Mouse (Mus musculus) cerebral cortex, adult 2 months (tissue): ENCODE results near the gene Atad5.

Experiments used
- WGBS: fragments of 180-500 bp; shearing (Covaris S2); methylation state at CpG from one replicate; pipeline ENCODE4 v1.1.7; 2018; 5-methylcytosine and 5-hydroxymethylcytosine counted together

The Atad5 gene

DNA sequence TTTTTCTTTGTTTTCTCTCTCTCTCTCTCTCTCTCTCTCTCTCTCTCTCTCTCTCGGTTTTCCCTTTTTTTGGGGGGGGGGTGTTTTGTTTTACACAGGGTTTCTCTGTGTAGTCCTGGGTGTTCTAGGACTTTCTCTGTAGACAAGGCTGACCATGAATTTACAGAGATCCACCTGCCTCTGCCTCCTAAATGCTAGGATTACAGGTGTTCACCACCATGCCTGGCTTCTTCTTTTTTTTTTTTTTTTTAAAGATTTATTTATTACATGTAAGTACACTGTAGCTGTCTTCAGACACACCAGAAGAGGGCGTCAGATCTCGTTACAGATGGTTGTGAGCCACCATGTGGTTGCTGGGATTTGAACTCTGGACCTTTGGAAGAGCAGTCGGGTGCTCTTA is 59.8 kb downstream of the Atad5 start:
- 55% methylated on average over 2 of the region's 4 CpGs for WGBS

GRCm38 (mm10) chr11:80149412-80150023 is 60.3 kb downstream of the Atad5 start:
- 84% methylated on average over 8 of the region's 8 CpGs for WGBS

GRCm38 (mm10) chr11:80150566-80150965 is 61.4 kb downstream of the Atad5 start:
- 72% methylated on average over 5 of the region's 5 CpGs for WGBS

DNA sequence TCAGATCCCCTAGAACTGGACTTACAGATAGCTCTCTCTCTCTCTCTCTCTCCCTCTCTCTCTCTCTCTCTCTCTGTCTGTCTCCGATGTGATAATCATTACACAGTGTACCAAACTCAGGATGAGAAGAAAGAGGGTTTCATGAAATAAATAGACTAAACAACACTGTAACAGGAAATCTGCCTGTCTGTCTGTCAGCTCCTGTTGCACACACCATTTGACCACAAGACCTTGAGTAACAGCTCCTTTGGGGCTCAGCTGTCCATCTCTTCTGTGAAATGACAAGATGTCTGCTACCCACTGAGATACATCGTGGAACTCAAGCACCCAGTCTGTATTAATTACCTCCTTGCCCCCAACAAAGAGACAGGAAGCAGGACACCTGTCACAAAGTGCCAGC is 62.3 kb downstream of the Atad5 start:
- WGBS: 52% methylated on average over 2 of the region's 2 CpGs

DNA sequence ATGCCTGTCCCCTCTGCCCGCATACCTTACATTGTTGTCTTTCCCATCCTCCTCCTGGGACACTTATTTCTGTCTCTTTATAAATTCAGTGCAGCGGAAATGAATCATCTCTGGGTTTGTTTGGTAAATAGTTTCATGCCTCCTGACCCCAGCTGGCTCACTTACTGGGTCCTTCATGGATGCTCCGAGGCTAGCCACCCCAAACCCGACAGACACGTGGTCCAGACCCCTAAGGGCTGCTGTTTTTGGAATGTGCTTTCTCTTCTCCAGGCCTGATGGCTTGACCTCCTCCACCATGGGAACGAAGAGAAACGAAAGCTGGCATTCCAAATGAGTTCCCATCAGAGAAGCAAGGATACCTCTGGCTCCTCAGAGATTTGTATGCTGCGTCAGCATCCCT is 63.2 kb downstream of the Atad5 start:
- WGBS: 80% methylated on average over 8 of the region's 8 CpGs

GRCm38 (mm10) chr11:80153857-80154495 is 64.8 kb downstream of the Atad5 start, which contains the start of gene Adap2:
Gene Adap2 (plus strand): TSS chr11:80154105.
- 2% methylated on average over 47 of the region's 47 CpGs for WGBS

GRCm38 (mm10) chr11:80154501-80154900 is 65.3 kb downstream of the Atad5 start:
- WGBS: 26% methylated on average over 25 of the region's 25 CpGs

GRCm38 (mm10) chr11:80155541-80155940 is 66.3 kb downstream of the Atad5 start:
- 86% methylated on average over 8 of the region's 8 CpGs for WGBS

DNA sequence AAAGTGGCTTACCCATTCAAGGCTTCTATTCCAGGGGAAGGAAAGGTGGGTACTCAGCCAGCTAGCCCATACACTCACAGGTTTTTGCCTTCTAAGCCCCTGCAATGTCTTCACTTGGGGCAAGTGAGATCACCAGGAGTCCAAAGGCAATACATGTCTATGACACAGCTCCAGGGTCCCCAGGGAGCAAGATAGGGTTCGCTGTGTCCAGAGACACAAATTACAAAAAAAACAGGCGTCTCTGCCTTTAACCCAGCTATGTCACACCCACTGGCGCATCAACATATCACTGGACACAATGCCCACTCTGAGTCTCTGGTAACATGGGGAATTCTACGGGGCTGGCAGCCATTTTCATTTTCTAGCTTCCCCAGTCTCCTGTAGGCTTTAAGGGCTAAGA is 66.8 kb downstream of the Atad5 start:
- WGBS: 87% methylated on average over 4 of the region's 4 CpGs

- 84% methylated on average over 4 of the region's 4 CpGs for WGBS
These were observed 67.6 kb downstream of the Atad5 start for GRCm38 (mm10) chr11:80156841-80157240.

- 85% methylated on average over 7 of the region's 7 CpGs for WGBS
These were observed 69.8 kb downstream of the Atad5 start for GRCm38 (mm10) chr11:80159018-80159417.

- 90% methylated on average over 4 of the region's 4 CpGs for WGBS
These were observed 71.8 kb downstream of the Atad5 start for GRCm38 (mm10) chr11:80161041-80161440.

DNA sequence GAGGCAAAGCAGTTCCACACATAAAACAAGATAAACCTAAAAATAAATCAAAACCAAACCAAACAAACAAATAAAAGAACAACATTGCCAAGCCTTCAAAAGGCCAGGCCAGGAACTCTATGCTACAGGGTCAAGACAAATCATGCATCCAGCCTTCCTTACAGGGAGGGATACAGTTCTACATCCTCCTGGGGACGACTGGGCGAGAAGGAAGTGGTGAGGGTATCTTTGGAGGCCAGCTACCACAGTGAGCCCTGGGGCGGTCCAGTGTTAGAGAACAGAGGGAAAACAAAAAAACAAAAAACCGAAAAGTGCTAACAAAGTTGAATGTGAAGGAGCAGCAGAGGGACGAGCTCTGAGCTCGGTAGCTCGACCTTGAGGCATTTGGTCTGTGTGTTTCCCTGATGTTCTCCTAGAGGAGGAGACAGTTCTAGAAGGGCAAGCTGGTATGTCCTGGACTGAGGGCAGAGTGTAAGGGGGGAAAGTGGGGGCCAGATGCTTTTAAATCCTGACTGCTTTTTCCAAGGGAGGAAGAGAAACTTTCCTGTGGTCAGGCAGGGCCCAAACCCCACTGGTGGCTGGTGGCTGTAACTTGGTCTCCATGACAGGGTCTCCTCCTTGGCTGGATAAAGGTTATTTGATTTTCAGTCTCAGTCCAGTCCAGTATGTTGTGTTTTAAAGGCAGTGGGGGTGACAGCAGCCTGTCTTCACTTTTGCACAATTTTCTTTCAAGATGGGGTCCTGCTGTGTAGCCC is 74.3 kb downstream of the Atad5 start:
- 73% methylated on average over 7 of the region's 7 CpGs for WGBS

GRCm38 (mm10) chr11:80164224-80164623 is 75.0 kb downstream of the Atad5 start:
- WGBS: 59% methylated on average over 2 of the region's 2 CpGs

DNA sequence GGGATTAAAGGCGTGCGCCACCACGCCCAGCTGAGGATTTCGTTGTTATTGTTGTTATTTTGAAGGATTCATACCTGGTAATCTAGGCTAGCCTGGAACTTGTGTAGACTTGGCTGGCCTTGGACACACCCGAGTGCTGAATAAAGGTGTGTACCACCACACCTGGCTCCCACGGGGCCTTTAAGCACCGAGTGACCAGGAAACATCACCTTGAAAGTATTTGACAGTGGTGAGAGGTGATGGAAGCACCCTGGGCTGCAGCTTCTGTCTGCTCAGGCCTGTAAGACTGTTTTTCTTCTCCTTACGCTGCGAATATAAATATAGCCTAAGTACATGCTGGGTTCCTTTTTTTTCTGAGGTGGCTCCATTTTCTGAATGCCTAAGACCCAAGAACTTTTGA is 78.9 kb downstream of the Atad5 start:
- 87% methylated on average over 9 of the region's 9 CpGs for WGBS

DNA sequence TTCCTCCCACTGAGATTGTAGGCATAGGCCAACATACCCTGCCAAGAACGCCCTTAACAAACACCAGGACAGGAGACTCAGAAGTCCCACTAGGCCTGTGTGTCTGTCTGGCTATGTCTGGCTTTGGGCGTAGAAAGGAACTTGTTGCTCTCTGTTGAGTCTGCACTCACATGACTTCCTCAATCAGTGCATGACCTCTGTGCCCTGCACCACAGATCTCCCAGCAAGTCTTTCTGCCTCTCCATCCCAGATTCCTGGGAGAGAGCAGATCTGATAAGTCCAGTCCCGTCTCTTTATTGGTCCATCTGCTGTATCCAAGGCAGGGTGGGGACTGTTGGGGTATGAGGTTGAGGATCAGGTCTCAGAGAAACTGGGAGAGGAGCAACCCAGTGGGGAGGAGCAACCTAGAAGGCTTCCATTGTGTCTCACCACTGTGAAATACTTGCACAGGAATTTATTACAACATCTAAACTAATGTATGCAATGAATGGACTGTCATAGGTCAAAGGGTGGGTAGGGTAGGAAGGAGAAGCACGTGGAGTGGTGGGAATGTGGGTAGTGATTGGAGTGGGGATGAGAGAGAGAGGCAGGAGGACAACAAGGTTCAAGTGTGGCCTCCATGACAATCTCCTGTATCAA is 79.5 kb downstream of the Atad5 start:
- 76% methylated on average over 4 of the region's 4 CpGs for WGBS

GRCm38 (mm10) chr11:80169629-80170028 is 80.4 kb downstream of the Atad5 start:
- 89% methylated on average over 3 of the region's 3 CpGs for WGBS

GRCm38 (mm10) chr11:80170351-80170750 is 81.2 kb downstream of the Atad5 start:
- WGBS: 83% methylated on average over 5 of the region's 5 CpGs

DNA sequence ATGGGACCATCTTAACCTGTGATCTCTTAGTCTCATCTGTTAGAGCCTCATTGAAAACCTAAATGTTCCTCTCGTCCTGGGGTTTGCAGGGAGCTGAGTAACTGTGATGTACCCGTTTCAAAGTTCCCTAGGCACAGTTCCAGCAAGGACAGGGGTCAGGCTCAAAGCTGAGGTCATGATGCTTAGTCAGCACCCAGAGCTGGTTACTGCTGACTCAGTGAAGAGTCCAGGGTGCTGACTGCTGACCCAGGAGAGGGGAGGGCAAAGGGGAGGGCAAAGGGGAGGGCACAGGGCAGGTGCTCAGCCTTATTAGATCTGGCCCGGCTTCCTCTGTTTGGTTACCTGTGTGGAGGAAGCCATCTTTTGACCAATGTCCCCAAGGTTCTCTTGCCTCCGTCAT is 82.7 kb downstream of the Atad5 start:
- 77% methylated on average over 4 of the region's 4 CpGs for WGBS

DNA sequence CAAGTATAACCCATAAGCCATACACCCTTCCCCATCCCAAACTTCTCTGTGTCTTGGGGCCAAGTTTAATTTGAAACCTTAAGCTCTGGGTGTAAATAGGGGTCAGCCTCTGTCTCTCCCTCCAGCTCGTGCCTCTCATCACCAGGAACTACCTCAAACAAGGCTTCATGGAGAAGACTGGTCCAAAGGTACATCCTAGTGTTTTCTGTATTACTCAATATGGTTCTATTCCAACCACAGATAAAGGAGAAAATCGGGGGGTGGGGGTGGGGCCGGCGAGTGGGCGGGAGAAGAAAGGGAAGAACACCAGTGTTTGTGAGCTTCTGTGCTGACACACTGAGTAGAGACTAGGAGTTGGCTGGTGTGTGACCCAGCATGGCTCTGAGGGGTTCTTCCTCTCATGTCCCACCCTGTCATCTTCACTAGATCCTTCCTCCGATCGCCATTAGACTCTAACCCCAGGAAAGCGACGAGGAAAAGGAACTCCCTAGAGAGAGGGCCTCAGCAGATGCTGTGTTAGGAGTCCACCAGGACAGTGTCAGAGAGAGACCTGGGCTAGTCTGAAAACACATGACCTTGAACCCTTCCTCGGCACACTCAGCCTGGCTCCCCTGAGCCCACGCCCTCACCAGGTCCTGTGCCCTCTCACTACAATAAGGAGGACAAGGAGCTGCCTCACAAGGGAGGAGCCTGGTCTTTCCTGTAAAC is 84.9 kb downstream of the Atad5 start:
- 73% methylated on average over 11 of the region's 11 CpGs for WGBS
